Mouse (Mus musculus) large intestine, adult 2 months (tissue): ENCODE measurements around the gene Lrrc73. TPM values are rescaled to one million over a fixed set of nuclear protein-coding genes. Genes with fewer than 3 reads are reported as not detected.

Experiments used
- DNase-seq: peaks from one replicate; pipeline ENCODE4 v3.0.0-alpha.2; 2012; ENCODE audit warnings: low read depth, low spot score
- WGBS: fragments of 180-500 bp; shearing (Covaris S2); methylation state at CpG from one replicate; pipeline ENCODE4 v1.1.7; 2018; 5-methylcytosine and 5-hydroxymethylcytosine counted together
- polyA plus RNA-seq: library from polyadenylated mRNA; depleted of rRNA; stranded (reverse); fragments of >200 nt; gene quantifications from 2 replicates; pipeline ENCODE4 v1.2.3, GENCODE M21; 2012

The Lrrc73 gene
- polyA plus RNA-seq, 1 experiment: 0.92 TPM

- DNase-seq: no peak
- WGBS: 84% methylated on average over 30 of the region's 30 CpGs
Measured at GRCm38 (mm10) chr17:46258279-46259053, 5.1 kb downstream of the Lrrc73 start.

- DNase-seq: no peak
- WGBS: 87% methylated on average over 17 of the region's 17 CpGs
Measured at GRCm38 (mm10) chr17:46259675-46260074, 6.3 kb downstream of the Lrrc73 start.

GRCm38 (mm10) chr17:46262201-46262694, 8.9 kb downstream of the Lrrc73 start:
- no peak for DNase-seq
- 81% methylated on average over 5 of the region's 5 CpGs for WGBS

GRCm38 (mm10) chr17:46265502-46265901, 12.2 kb downstream of the Lrrc73 start:
- DNase-seq: no peak
- 83% methylated on average over 12 of the region's 12 CpGs for WGBS

- DNase-seq: no peak
- WGBS: 20% methylated on average over 14 of the region's 14 CpGs
Measured at GRCm38 (mm10) chr17:46265918-46266618, 12.7 kb downstream of the Lrrc73 start.

GRCm38 (mm10) chr17:46266986-46267385, 13.7 kb downstream of the Lrrc73 start:
- WGBS: 82% methylated on average over 6 of the region's 6 CpGs
- no peak for DNase-seq

- WGBS: 85% methylated on average over 7 of the region's 7 CpGs
Measured at GRCm38 (mm10) chr17:46267511-46267910, 14.2 kb downstream of the Lrrc73 start.

GRCm38 (mm10) chr17:46268026-46268720, 14.8 kb downstream of the Lrrc73 start:
- DNase-seq: no peak
- 78% methylated on average over 10 of the region's 10 CpGs for WGBS

More at GRCm38 (mm10) chr17:46267511-46267910, 14.2 kb downstream of the Lrrc73 start:
- DNase-seq: no peak

GRCm38 (mm10) chr17:46269771-46270534, 16.6 kb downstream of the Lrrc73 start:
- 28% methylated on average over 19 of the region's 19 CpGs for WGBS
- no peak for DNase-seq

- DNase-seq: no peak
- 94% methylated on average over 2 of the region's 2 CpGs for WGBS
Measured at GRCm38 (mm10) chr17:46272058-46272457, 18.7 kb downstream of the Lrrc73 start.

- WGBS: 88% methylated on average over 5 of the region's 5 CpGs
- no peak for DNase-seq
Measured at GRCm38 (mm10) chr17:46272675-46273074, 19.3 kb downstream of the Lrrc73 start.

- WGBS: 76% methylated on average over 1 of the region's 1 CpGs
Measured at GRCm38 (mm10) chr17:46273803-46274236, 20.5 kb downstream of the Lrrc73 start.

GRCm38 (mm10) chr17:46274465-46274864, 21.1 kb downstream of the Lrrc73 start:
- no peak for DNase-seq
- 86% methylated on average over 6 of the region's 6 CpGs for WGBS

More at GRCm38 (mm10) chr17:46273803-46274236, 20.5 kb downstream of the Lrrc73 start:
- no peak for DNase-seq

GRCm38 (mm10) chr17:46275034-46275433, 21.7 kb downstream of the Lrrc73 start:
- DNase-seq: no peak
- WGBS: 93% methylated on average over 6 of the region's 6 CpGs

GRCm38 (mm10) chr17:46275506-46275905, 22.2 kb downstream of the Lrrc73 start:
- DNase-seq: no peak
- WGBS: 94% methylated on average over 10 of the region's 10 CpGs

- 76% methylated on average over 4 of the region's 4 CpGs for WGBS
- DNase-seq: no peak
Measured at GRCm38 (mm10) chr17:46277586-46277985, 24.3 kb downstream of the Lrrc73 start.

- DNase-seq: no peak
- WGBS: 84% methylated on average over 12 of the region's 12 CpGs
Measured at GRCm38 (mm10) chr17:46278011-46278765, 24.9 kb downstream of the Lrrc73 start.

- WGBS: under 1% methylated on average over 36 of the region's 37 CpGs
Measured at GRCm38 (mm10) chr17:46282483-46283123, 29.3 kb downstream of the Lrrc73 start, which contains the start of gene Tjap1. Gene Tjap1 (minus strand): TSS chr17:46283026.

More at GRCm38 (mm10) chr17:46282483-46283123, 29.3 kb downstream of the Lrrc73 start, which contains the start of gene Tjap1:
- DNase-seq: peak; percentile 61
